Mouse (Mus musculus) heart, embryonic 16.5 days (tissue): ENCODE data around the gene Adap1. TPM values are rescaled to one million over a fixed set of nuclear protein-coding genes. Genes with fewer than 3 reads are reported as not detected.
"Not testable (repeated sequence)": the region's sequence is repeated elsewhere in the genome, so short reads cannot be mapped to it uniquely, and the experiment has no call there.

ENCODE experiments used
- ATAC-seq: fragments of 200-750 bp; cut with Nextera tagmentation; replicated peaks from 2 replicates; pipeline ENCODE4 v1.8.0; 2017; ENCODE audit warnings: moderate number of reproducible peaks; ENCODE audit not compliant: insufficient read depth, low FRiP score; ENCODE audit errors: extremely low read depth
- H3K27ac ChIP-seq: fragments of 300-500 bp; sonication (generic); 2 replicates; pipeline ENCODE4 v1.5.1; 2014; ENCODE audit warnings: mild to moderate bottlenecking, low read length, control low read depth, moderate library complexity
- H3K27me3 ChIP-seq: fragments of 300-500 bp; sonication (generic); 2 replicates; pipeline ENCODE4 v1.6.1; 2014; ENCODE audit warnings: low read length, mixed read lengths; ENCODE audit not compliant: control insufficient read depth, insufficient read depth
- H3K36me3 ChIP-seq: fragments of 300-500 bp; sonication (generic); 2 replicates; pipeline ENCODE4 v1.6.1; 2014; ENCODE audit not compliant: control insufficient read depth, insufficient read depth
- H3K4me1 ChIP-seq: fragments of 300-500 bp; sonication (generic); 2 replicates; pipeline ENCODE4 v1.6.1; 2014; ENCODE audit warnings: low read length, mixed read lengths; ENCODE audit not compliant: control insufficient read depth, insufficient read depth
- H3K4me2 ChIP-seq: fragments of 300-500 bp; sonication (generic); 2 replicates; pipeline ENCODE4 v1.6.1; 2014; ENCODE audit warnings: low read depth, mild to moderate bottlenecking, control low read depth, low read length
- H3K4me3 ChIP-seq: fragments of 300-500 bp; sonication (generic); 2 replicates; pipeline ENCODE4 v1.5.1; 2014; ENCODE audit warnings: mild to moderate bottlenecking, control low read depth, low read length
- H3K9ac ChIP-seq: fragments of 300-500 bp; sonication (generic); 2 replicates; pipeline ENCODE4 v1.6.1; 2014; ENCODE audit warnings: low read length, control low read depth
- H3K9me3 ChIP-seq: fragments of 300-500 bp; sonication (generic); replicated peaks from 2 replicates; pipeline ENCODE4 v1.6.1; 2016; ENCODE audit warnings: low read length; ENCODE audit not compliant: control insufficient read depth
- WGBS: fragments of 180-500 bp; shearing (Covaris S2); extraction: QIAGEN DNeasy Blood & Tissue Kit; methylation state at CpG from one replicate; pipeline ENCODE4 v1.1.7; 2014; 5-methylcytosine and 5-hydroxymethylcytosine counted together
- polyA plus RNA-seq: library from polyadenylated mRNA; unstranded; fragments of >200 nt; fragmentation: Nextera tagmentation; extraction: Ambion mirVana; gene quantifications from 2 replicates; pipeline ENCODE4 v1.2.1, GENCODE M21; 2015

Gene Adap1
- polyA plus RNA-seq, 1 experiment from 2014 or later, result 0.59 TPM

GRCm38 (mm10) chr5:139344021-139344686, 18.7 kb upstream of the Adap1 start:
- H3K9ac ChIP-seq, result peak overlapping the region; percentile 82
- WGBS, result 6% methylated on average over 12 of the region's 12 CpGs
- peaks cover 22% of the 10 kb centered on the region for H3K4me1 ChIP-seq
- H3K4me3 ChIP-seq, result peak overlapping the region; percentile 65
- H3K27ac ChIP-seq, result peak overlapping the region; percentile 74
- H3K36me3 ChIP-seq, result peaks cover 26% of the 10 kb centered on the region
- peak; percentile 49 for ATAC-seq
- H3K27me3 ChIP-seq, result no peaks in the 10 kb centered on the region
- peak overlapping the region; percentile 89 for H3K4me2 ChIP-seq
- no peaks in the 10 kb centered on the region for H3K9me3 ChIP-seq

- ATAC-seq, result no peak
- Histone ChIP-seq H3K4me1 (peaks cover 27% of the 10 kb centered on the region), H3K9me3 (no peaks in the 10 kb centered on the region), H3K27ac (no peak overlapping the region), H3K4me2 (no peak overlapping the region), H3K4me3 (no peak overlapping the region), H3K27me3 (no peaks in the 10 kb centered on the region), H3K36me3 (peaks cover 34% of the 10 kb centered on the region), H3K9ac (no peak overlapping the region; the same call in 1 of the 2 replicates)
- 74% methylated on average over 11 of the region's 11 CpGs for WGBS
Observed at GRCm38 (mm10) chr5:139338891-139339290, 13.5 kb upstream of the Adap1 start.

GRCm38 (mm10) chr5:139338403-139338802, 13.0 kb upstream of the Adap1 start:
- ATAC-seq, result peak; percentile 38; the same call in 1 of the 2 replicates

GRCm38 (mm10) chr5:139337826-139338370, 12.5 kb upstream of the Adap1 start:
- Histone ChIP-seq H3K9me3 (no peaks in the 10 kb centered on the region), H3K4me3 (no peak overlapping the region), H3K27me3 (no peaks in the 10 kb centered on the region), H3K27ac (peak overlapping the region; percentile 79), H3K36me3 (peaks cover 34% of the 10 kb centered on the region), H3K4me2 (0 out of 2 replicates have a peak overlapping the region, but pooled peaks have one; percentile 6), H3K9ac (peak overlapping the region; percentile 38; the same call in 1 of the 2 replicates), H3K4me1 (peaks cover 18% of the 10 kb centered on the region)
- ATAC-seq, result peak; percentile 81
- WGBS, result 27% methylated on average over 13 of the region's 13 CpGs

More at GRCm38 (mm10) chr5:139338403-139338802, 13.0 kb upstream of the Adap1 start:
- Histone ChIP-seq H3K36me3 (peaks cover 34% of the 10 kb centered on the region), H3K4me3 (no peak overlapping the region), H3K4me2 (0 out of 2 replicates have a peak overlapping the region, but pooled peaks have one; percentile 6), H3K27ac (peak overlapping the region; percentile 79), H3K4me1 (peaks cover 22% of the 10 kb centered on the region), H3K9me3 (no peaks in the 10 kb centered on the region), H3K27me3 (no peaks in the 10 kb centered on the region), H3K9ac (peak overlapping the region; percentile 38; the same call in 1 of the 2 replicates)
- 52% methylated on average over 3 of the region's 3 CpGs for WGBS

- H3K36me3 ChIP-seq, result peaks cover 17% of the 10 kb centered on the region
- H3K4me1 ChIP-seq, result peaks cover 29% of the 10 kb centered on the region
- no peaks in the 10 kb centered on the region for H3K27me3 ChIP-seq
- H3K4me3 ChIP-seq, result no peak overlapping the region
- no peak for ATAC-seq
- 91% methylated on average over 4 of the region's 4 CpGs for WGBS
- no peak overlapping the region for H3K9ac ChIP-seq
- H3K9me3 ChIP-seq, result no peaks in the 10 kb centered on the region
- H3K4me2 ChIP-seq, result no peak overlapping the region
- no peak overlapping the region for H3K27ac ChIP-seq
Observed at GRCm38 (mm10) chr5:139335634-139336033, 10.2 kb upstream of the Adap1 start.

- not testable (repeated sequence) for ATAC-seq, H3K4me2 ChIP-seq, H3K4me3 ChIP-seq, H3K9me3 ChIP-seq, H3K27me3 ChIP-seq, H3K9ac ChIP-seq, H3K27ac ChIP-seq
- 84% methylated on average over 10 of the region's 10 CpGs for WGBS
- Histone ChIP-seq H3K4me1 (peaks cover 27% of the 10 kb centered on the region), H3K36me3 (peaks cover 10% of the 10 kb centered on the region)
Observed at GRCm38 (mm10) chr5:139334394-139334793, 9.0 kb upstream of the Adap1 start.

GRCm38 (mm10) chr5:139333301-139334013, 8.0 kb upstream of the Adap1 start:
- peaks cover 20% of the 10 kb centered on the region for H3K4me1 ChIP-seq
- H3K27me3 ChIP-seq, result no peaks in the 10 kb centered on the region; the same call in 1 of the 2 replicates
- peaks cover 7% of the 10 kb centered on the region for H3K36me3 ChIP-seq
- no peaks in the 10 kb centered on the region for H3K9me3 ChIP-seq
- ATAC-seq, result no peak
- 87% methylated on average over 16 of the region's 16 CpGs for WGBS
- H3K4me3 ChIP-seq, result no peak overlapping the region
- no peak overlapping the region for H3K9ac ChIP-seq
- no peak overlapping the region for H3K27ac ChIP-seq
- H3K4me2 ChIP-seq, result no peak overlapping the region

- no peak overlapping the region for H3K4me2 ChIP-seq
- H3K27me3 ChIP-seq, result no peaks in the 10 kb centered on the region; the same call in 1 of the 2 replicates
- no peak overlapping the region for H3K27ac ChIP-seq
- H3K9me3 ChIP-seq, result no peaks in the 10 kb centered on the region
- peaks cover 7% of the 10 kb centered on the region for H3K36me3 ChIP-seq
- H3K4me3 ChIP-seq, result no peak overlapping the region
- H3K9ac ChIP-seq, result peak overlapping the region; percentile 30; the same call in 1 of the 2 replicates
- 75% methylated on average over 8 of the region's 8 CpGs for WGBS
- ATAC-seq, result no peak
- peaks cover 13% of the 10 kb centered on the region for H3K4me1 ChIP-seq
Observed at GRCm38 (mm10) chr5:139332590-139333272, 7.3 kb upstream of the Adap1 start.
